Mouse (Mus musculus): ENCODE measurements around the gene Gm21969.

- TF ChIP-seq CHD2 (IDR thresholded peaks at IDR 0.05; ENCODE audit: low read depth, low read length) (no peak), MAFK (IDR thresholded peaks at IDR 0.05; ENCODE audit: insufficient read depth, low read depth, low read length) (no peak)
Measured at GRCm38 (mm10) chr4:139574799-139575672, 27.9 kb upstream of the Gm21969 start.
